Mouse (Mus musculus) urinary bladder, adult 18-20 months (tissue): ENCODE data around the gene Stk16.
"Not testable (repeated sequence)": the region's sequence is repeated elsewhere in the genome, so short reads cannot be mapped to it uniquely, and the experiment has no call there.

Source experiments
- DNase-seq, 2 experiments: peaks; one replicate each; pipeline ENCODE4 v3.0.0; 2022; ENCODE audit warnings: low spot score in 2 of 2, mixed read lengths in 2 of 2

Gene Stk16

DNA sequence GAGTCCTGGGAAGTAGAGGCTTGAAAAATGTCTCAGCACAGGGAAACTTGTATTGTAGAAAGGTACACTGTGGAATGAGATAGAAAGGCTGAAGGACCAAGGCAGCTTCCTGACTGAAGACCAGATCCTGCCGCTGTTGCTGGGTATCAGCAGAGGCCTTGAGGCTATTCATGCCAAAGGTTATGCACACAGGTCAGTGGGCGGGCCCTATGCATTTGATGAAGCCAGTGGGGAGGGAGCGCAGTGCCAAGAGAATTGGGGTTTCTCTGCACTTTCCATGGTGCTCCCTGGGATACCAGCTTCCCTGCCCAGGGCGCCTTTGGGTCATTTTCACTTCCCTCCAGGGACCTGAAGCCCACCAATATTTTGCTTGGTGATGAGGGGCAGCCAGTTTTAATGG, 1.9 kb downstream of the Stk16 start:
- no peak for DNase-seq

DNA sequence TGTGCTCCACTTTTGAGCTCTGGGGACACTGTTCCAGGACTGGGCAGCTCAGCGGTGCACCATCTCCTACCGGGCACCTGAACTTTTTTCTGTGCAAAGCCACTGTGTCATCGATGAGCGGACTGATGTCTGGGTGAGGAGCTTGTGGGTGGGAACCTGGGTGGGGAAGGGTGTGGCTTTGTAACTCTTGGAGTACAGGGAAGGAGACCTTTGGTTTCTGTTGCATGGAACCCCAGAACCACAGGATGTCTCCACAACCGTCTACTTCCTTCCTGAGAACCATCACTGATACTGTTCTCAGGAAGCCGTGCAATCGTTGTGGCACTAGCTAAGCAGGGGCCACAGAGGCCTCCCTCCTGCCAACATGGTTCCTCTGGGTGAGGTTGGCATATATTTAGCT, 2.5 kb downstream of the Stk16 start:
- no peak for DNase-seq

DNA sequence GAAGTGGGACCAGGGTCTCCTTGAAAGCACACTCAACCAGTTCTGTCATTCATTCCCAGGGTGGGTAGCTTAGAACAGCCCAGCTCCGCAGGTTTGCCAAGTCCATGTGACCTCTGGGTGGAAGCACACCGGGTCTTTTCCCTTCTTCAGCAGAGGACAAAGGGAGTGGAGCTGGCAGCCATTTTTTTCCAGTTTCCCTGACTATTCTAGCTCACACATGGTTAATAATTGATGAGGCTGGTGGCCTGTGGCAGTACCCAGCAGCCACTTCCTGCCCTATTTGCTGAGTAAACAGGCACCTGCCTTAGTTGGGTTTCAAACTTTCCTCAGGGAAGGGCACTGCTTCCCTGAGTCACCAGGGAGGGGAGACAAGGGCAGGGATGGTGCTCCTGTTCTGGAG, 3.8 kb downstream of the Stk16 start:
- DNase-seq: no peak

DNA sequence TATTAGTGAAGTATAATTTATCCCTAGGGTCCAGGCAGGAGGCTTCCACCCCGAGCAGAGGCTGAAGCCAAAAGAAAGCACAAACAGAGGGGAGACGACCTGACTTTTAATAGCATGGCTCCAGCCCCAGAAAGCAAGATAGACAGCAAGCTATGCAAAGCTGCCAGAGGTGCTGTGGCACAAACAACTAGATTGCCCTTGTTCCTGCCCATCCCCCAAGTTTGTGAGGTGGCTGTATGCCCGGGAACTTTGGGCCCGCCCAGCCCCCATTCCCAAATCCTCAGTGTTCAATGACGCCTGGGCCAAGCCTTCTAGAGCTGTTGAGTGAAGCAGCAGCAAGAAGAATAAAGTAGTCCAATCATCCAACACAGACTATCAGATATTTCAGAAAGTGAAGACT, 4.2 kb downstream of the Stk16 start:
- DNase-seq: no peak

DNA sequence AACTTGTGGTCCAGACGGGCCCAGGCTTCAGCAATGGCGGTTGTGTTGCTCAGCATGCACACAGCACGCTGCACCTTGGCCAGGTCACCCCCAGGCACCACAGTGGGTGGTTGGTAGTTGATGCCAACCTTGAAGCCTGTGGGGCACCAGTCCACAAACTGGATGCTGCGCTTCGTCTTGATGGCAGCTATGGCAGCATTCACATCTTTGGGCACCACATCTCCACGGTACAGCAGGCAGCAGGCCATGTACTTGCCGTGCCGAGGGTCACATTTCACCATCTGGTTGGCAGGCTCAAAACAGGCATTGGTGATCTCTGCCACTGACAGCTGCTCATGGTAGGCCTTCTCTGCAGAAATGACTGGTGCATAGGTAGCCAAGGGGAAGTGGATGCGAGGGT, 5.1 kb downstream of the Stk16 start:
- no peak for DNase-seq

DNA sequence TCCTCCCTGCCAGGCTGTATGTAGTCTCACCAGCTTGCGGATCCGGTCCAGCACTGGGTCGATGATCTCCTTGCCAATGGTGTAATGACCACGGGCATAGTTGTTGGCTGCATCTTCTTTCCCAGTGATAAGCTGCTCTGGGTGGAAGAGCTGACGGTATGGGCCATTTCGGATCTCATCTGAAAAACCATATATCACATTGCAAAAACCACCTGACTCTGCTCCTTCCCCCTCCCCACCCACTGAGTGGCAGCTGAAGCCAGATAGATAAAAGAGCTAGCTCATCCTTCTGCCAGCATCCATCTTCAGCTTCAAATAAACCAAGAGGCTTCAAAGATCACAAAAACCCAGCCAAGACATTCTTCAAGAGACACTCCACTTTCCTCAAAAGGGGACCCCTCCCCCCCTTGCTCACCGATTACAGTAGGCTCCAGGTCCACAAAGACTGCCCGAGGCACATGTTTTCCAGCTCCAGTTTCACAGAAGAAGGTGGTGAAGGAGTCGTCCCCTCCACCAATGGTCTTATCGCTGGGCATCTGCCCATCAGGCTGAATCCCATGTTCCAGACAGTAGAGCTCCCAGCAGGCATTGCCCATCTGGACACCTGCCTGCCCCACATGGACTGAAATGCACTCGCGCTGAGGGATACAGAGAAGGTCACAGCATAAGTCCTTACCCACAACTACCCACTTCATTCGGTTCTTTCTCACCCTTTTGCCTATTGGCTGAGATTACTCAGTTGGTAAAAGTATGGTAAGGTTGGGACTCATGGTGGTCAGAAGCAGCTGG, 6.4 kb downstream of the Stk16 start:
- DNase-seq: no peak

DNA sequence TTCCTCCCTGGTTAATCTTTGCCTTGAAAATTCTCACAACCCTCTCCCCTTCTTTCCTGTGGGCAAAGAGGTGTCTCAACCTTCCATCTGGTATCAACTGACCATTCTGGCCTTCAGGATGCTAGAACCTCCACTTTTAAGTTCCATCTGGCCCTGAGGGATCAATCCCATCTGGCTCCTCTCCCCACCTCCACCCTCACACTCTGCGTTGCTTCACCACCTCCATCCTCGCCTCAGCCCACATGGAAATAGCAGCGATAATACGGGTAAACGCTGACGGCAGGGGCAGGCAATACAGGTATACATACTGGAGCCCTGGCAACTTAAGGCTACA, 7.2 kb downstream of the Stk16 start:
- no peak for DNase-seq

GRCm38 (mm10) chr1:75218227-75219001, 7.8 kb downstream of the Stk16 start:
- peak; percentile 25 to 56 for DNase-seq

- DNase-seq: peak; percentile 88 to 97
Observed at GRCm38 (mm10) chr1:75219078-75219477, 8.4 kb downstream of the Stk16 start.

GRCm38 (mm10) chr1:75219531-75219930, 8.9 kb downstream of the Stk16 start, which contains the start of gene Tuba4a:
Gene Tuba4a, minus strand, starts transcription at chr1:75219865.
- DNase-seq: no peak

- DNase-seq: no peak
Observed at GRCm38 (mm10) chr1:75221538-75221937, 10.9 kb downstream of the Stk16 start.

- no peak for DNase-seq
Observed at GRCm38 (mm10) chr1:75222926-75223325, 12.3 kb downstream of the Stk16 start.

DNA sequence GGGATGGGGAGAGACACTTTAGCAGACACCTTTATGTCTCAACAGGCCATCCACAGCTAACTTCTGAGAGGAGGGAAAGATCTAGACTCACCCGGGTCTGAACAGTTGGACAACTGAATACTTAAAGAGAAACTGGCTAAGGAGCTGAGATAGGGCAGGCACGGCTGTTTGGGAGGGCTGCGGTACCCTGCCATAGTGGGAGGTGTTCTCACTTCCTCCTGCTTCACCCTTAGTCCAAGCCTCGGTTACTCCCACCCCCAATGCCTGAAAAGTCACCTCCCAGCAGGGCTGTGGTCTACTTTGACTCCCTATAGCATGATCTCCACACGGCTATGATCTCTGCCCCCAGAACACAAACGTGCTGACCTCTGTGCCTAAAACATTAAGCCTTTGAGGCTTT, 12.9 kb downstream of the Stk16 start:
- no peak for DNase-seq

- DNase-seq: no peak
Observed at GRCm38 (mm10) chr1:75225473-75225872, 14.8 kb downstream of the Stk16 start.

GRCm38 (mm10) chr1:75226138-75226537, 15.5 kb downstream of the Stk16 start:
- no peak for DNase-seq

GRCm38 (mm10) chr1:75227653-75228052, 17.0 kb downstream of the Stk16 start:
- DNase-seq: no peak

DNA sequence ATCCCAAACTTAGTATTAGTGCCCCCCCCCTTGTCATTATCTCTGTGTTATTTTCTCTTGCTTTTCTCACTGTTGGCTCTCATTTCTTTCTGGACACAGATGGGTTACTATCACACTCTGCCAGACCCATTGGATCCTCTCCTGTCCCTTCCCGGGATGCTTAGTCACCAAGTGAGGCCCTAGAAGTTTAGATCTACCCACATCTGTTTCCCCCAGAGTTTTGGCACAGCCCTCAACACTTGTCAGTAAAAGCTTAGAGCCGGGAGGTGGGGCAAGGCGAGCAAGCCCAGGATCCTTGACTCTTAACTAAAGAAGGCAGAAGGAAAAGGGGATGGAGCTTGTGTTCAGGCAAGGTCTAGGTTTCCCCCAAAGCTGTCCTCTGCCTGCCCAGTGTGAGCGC, 18.5 kb downstream of the Stk16 start:
- no peak for DNase-seq

- DNase-seq: no peak
Observed at GRCm38 (mm10) chr1:75230335-75230994, 19.8 kb downstream of the Stk16 start.

- no peak for DNase-seq
Observed at GRCm38 (mm10) chr1:75231224-75231623, 20.6 kb downstream of the Stk16 start.

- DNase-seq: no peak
Observed at GRCm38 (mm10) chr1:75231664-75232152, 21.1 kb downstream of the Stk16 start, which contains the start of gene A630095N17Rik. Gene A630095N17Rik, minus strand, starts transcription at chr1:75232102.

DNA sequence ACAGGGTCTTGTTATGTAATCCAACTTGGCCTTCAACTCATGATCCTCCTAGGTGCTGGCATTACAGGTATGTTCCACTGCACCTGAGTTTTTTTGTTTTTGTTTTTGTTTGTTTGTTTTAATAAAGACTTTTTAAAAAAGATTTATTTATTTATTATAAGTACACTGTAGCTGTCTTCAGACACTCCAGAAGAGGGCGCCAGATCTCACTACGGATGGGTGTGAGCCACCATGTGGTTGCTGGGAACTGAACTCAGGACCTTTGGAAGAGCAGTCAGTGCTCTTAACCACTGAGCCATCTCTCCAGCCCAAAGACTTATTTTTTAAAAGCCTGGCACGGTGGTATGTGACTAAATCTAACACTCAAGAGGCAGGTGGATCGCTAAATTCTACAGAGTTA, 21.9 kb downstream of the Stk16 start:
- DNase-seq: not testable (repeated sequence)

- no peak for DNase-seq
Observed at GRCm38 (mm10) chr1:75234606-75235005, 24.0 kb downstream of the Stk16 start.
